Mouse (Mus musculus): ENCODE data around the gene 2300002M23Rik.

DNA sequence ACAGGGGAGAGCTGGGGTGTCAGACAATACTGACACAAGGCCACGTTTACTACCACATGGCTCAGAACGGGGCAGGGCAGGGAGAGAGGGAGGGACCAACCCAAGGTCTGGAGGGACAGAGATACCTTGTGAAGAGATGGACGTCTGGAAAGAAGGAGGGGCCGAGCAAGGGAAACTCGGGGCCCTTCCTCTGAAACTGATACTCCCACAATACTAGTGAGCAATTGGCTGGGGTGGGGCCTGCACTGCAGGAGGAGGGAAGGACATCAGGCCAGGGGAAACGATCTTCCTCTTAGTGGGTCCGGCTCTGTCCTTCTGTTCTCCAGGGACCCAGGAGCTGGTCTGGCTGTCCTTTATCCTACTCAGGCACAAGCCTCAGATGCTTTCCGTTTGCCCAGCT is 16.4 kb upstream of the 2300002M23Rik start:
- no peak for TF ChIP-seq CTCF (IDR thresholded peaks at IDR 0.05; ENCODE audit: low read depth)
- no peak for TF ChIP-seq EP300 (IDR thresholded peaks at IDR 0.05; ENCODE audit: low read depth)

All from heart, postnatal 0 days (tissue).